Mouse (Mus musculus): ENCODE measurements around the gene Cdk7. TPM values are rescaled to one million over a fixed set of nuclear protein-coding genes. Genes with fewer than 3 reads are reported as not detected.
"Not testable (repeated sequence)": the region's sequence is repeated elsewhere in the genome, so short reads cannot be mapped to it uniquely, and the experiment has no call there.

Cdk7 gene
- polyA plus RNA-seq, 1 experiment, result 26.2 TPM

- Histone ChIP-seq H3K4me1 (ENCODE audit: control insufficient read depth, insufficient read depth, insufficient read length, low read length) (peaks cover 4% of the 10 kb centered on the region; the same call in 1 of the 2 replicates), H3K4me3 (ENCODE audit: insufficient read depth, low read depth, low read length) (peak overlapping the region; percentile 94), H3K27ac (replicated peaks; ENCODE audit: low read depth, low read length) (peak overlapping the region; percentile 73)
Observed at GRCm38 (mm10) chr13:100743346-100744035, 12.8 kb upstream of the Cdk7 start.

GRCm38 (mm10) chr13:100742831-100743230 is 12.1 kb upstream of the Cdk7 start:
- Histone ChIP-seq H3K4me1 (ENCODE audit: control insufficient read depth, insufficient read depth, insufficient read length, low read length) (peaks cover 4% of the 10 kb centered on the region; the same call in 1 of the 2 replicates), H3K4me3 (ENCODE audit: insufficient read depth, low read depth, low read length) (peak overlapping the region; percentile 52), H3K27ac (replicated peaks; ENCODE audit: low read depth, low read length) (peak overlapping the region; percentile 38)

GRCm38 (mm10) chr13:100732756-100733155 is 2.0 kb upstream of the Cdk7 start:
- Histone ChIP-seq H3K27ac (replicated peaks; ENCODE audit: low read depth, low read length) (no peak overlapping the region), H3K4me3 (ENCODE audit: insufficient read depth, low read depth, low read length) (no peak overlapping the region), H3K4me1 (ENCODE audit: control insufficient read depth, insufficient read depth, insufficient read length, low read length) (peaks cover 7% of the 10 kb centered on the region)

- H3K27ac ChIP-seq (replicated peaks; ENCODE audit: low read depth, low read length); H3K4me1 ChIP-seq (ENCODE audit: control insufficient read depth, insufficient read depth, insufficient read length, low read length); H3K4me3 ChIP-seq (ENCODE audit: insufficient read depth, low read depth, low read length): not testable (repeated sequence)
Observed at GRCm38 (mm10) chr13:100731462-100732046, 815 bp upstream of the Cdk7 start.

- Histone ChIP-seq H3K4me1 (ENCODE audit: control insufficient read depth, insufficient read depth, insufficient read length, low read length) (peaks cover 9% of the 10 kb centered on the region), H3K27ac (replicated peaks; ENCODE audit: low read depth, low read length) (peak overlapping the region; percentile 78), H3K4me3 (ENCODE audit: insufficient read depth, low read depth, low read length) (peak overlapping the region; percentile 78)
Observed at GRCm38 (mm10) chr13:100730153-100730860, 432 bp downstream of the Cdk7 start.

- peaks cover 12% of the 10 kb centered on the region for H3K4me1 ChIP-seq (ENCODE audit: control insufficient read depth, insufficient read depth, insufficient read length, low read length)
- not testable (repeated sequence) for H3K27ac ChIP-seq (replicated peaks; ENCODE audit: low read depth, low read length); H3K4me3 ChIP-seq (ENCODE audit: insufficient read depth, low read depth, low read length)
Observed at GRCm38 (mm10) chr13:100728530-100728929, 2.2 kb downstream of the Cdk7 start.

GRCm38 (mm10) chr13:100728086-100728485 is 2.7 kb downstream of the Cdk7 start:
- no peak overlapping the region for H3K27ac ChIP-seq (replicated peaks; ENCODE audit: low read depth, low read length)

GRCm38 (mm10) chr13:100725194-100725593 is 5.5 kb downstream of the Cdk7 start:
- Histone ChIP-seq H3K4me1 (ENCODE audit: control insufficient read depth, insufficient read depth, insufficient read length, low read length) (peaks cover 12% of the 10 kb centered on the region), H3K27ac (replicated peaks; ENCODE audit: low read depth, low read length) (no peak overlapping the region), H3K4me3 (ENCODE audit: insufficient read depth, low read depth, low read length) (no peak overlapping the region)

More at GRCm38 (mm10) chr13:100728086-100728485, 2.7 kb downstream of the Cdk7 start:
- Histone ChIP-seq H3K4me1 (ENCODE audit: control insufficient read depth, insufficient read depth, insufficient read length, low read length) (peaks cover 12% of the 10 kb centered on the region), H3K4me3 (ENCODE audit: insufficient read depth, low read depth, low read length) (no peak overlapping the region)

- H3K4me1 ChIP-seq (ENCODE audit: control insufficient read depth, insufficient read depth, insufficient read length, low read length), result peaks cover 9% of the 10 kb centered on the region
- H3K27ac ChIP-seq (replicated peaks; ENCODE audit: low read depth, low read length), result no peak overlapping the region
- no peak overlapping the region for H3K4me3 ChIP-seq (ENCODE audit: insufficient read depth, low read depth, low read length)
Observed at GRCm38 (mm10) chr13:100724051-100724754, 6.5 kb downstream of the Cdk7 start.

GRCm38 (mm10) chr13:100721656-100722055 is 9.1 kb downstream of the Cdk7 start:
- peaks cover 5% of the 10 kb centered on the region; the same call in 1 of the 2 replicates for H3K4me1 ChIP-seq (ENCODE audit: control insufficient read depth, insufficient read depth, insufficient read length, low read length)
- no peak overlapping the region for H3K27ac ChIP-seq (replicated peaks; ENCODE audit: low read depth, low read length)
- H3K4me3 ChIP-seq (ENCODE audit: insufficient read depth, low read depth, low read length), result no peak overlapping the region

GRCm38 (mm10) chr13:100715467-100715866 is 15.3 kb downstream of the Cdk7 start:
- H3K27ac ChIP-seq (replicated peaks; ENCODE audit: low read depth, low read length), result no peak overlapping the region
- no peak overlapping the region for H3K4me3 ChIP-seq (ENCODE audit: insufficient read depth, low read depth, low read length)
- H3K4me1 ChIP-seq (ENCODE audit: control insufficient read depth, insufficient read depth, insufficient read length, low read length), result no peaks in the 10 kb centered on the region

- Histone ChIP-seq H3K4me1 (ENCODE audit: control insufficient read depth, insufficient read depth, insufficient read length, low read length) (no peaks in the 10 kb centered on the region), H3K27ac (replicated peaks; ENCODE audit: low read depth, low read length) (no peak overlapping the region), H3K4me3 (ENCODE audit: insufficient read depth, low read depth, low read length) (no peak overlapping the region)
Observed at GRCm38 (mm10) chr13:100706206-100706605, 24.5 kb downstream of the Cdk7 start.

GRCm38 (mm10) chr13:100703468-100703867 is 27.3 kb downstream of the Cdk7 start:
- H3K4me1 ChIP-seq (ENCODE audit: control insufficient read depth, insufficient read depth, insufficient read length, low read length), result no peaks in the 10 kb centered on the region
- no peak overlapping the region for H3K4me3 ChIP-seq (ENCODE audit: insufficient read depth, low read depth, low read length)
- H3K27ac ChIP-seq (replicated peaks; ENCODE audit: low read depth, low read length), result no peak overlapping the region

GRCm38 (mm10) chr13:100698866-100699265 is 31.9 kb downstream of the Cdk7 start:
- Histone ChIP-seq H3K4me3 (ENCODE audit: insufficient read depth, low read depth, low read length) (no peak overlapping the region), H3K27ac (replicated peaks; ENCODE audit: low read depth, low read length) (no peak overlapping the region), H3K4me1 (ENCODE audit: control insufficient read depth, insufficient read depth, insufficient read length, low read length) (no peaks in the 10 kb centered on the region)

- Histone ChIP-seq H3K4me1 (ENCODE audit: control insufficient read depth, insufficient read depth, insufficient read length, low read length) (no peaks in the 10 kb centered on the region), H3K4me3 (ENCODE audit: insufficient read depth, low read depth, low read length) (no peak overlapping the region), H3K27ac (replicated peaks; ENCODE audit: low read depth, low read length) (no peak overlapping the region)
Observed at GRCm38 (mm10) chr13:100697541-100697940, 33.2 kb downstream of the Cdk7 start.

Measured in brown adipose tissue, adult 24 weeks (tissue).